Mouse (Mus musculus): ENCODE measurements around the gene Ttc23. TPM values are rescaled to one million over a fixed set of nuclear protein-coding genes. Genes with fewer than 3 reads are reported as not detected.

Ttc23 gene
- polyA plus RNA-seq, 2 experiments, result 3.0 to 3.7 TPM

DNA sequence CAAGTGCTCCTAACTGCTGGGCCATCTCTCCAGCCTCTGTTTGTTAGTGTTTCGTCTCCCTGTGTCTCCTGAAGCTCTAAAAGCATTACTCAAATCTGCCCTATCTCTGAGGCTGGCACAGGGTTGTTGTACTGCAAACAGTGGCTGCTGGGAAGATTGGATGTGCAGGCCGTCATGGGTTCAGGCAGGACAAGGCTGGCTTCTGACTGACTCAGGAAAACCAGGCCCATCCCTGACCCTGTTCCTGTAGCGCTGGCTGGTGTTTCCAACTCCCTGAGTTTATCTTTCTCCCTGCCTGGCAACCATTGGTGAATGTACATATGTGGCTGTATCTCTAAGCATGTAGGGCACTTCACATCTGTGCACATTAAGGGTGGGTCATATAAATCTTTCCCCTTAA lies 70.3 kb downstream of the Ttc23 start:
- Histone ChIP-seq H3K9ac (replicated peaks) (no peak overlapping the region), H3K9me3 (ENCODE audit: control insufficient read depth, low read length) (no peaks in the 10 kb centered on the region), H3K27ac (no peak overlapping the region), H3K27me3 (ENCODE audit: control insufficient read depth, insufficient read depth, low read length) (no peaks in the 10 kb centered on the region), H3K4me1 (replicated peaks; ENCODE audit: control insufficient read depth in 2 of 2, insufficient read depth in 2 of 2, low read length in 1 of 2) (no peaks in the 10 kb centered on the region), H3K4me3 (ENCODE audit: insufficient read depth in 1 of 2, low read depth in 2 of 2, low read length in 2 of 2) (no peak overlapping the region), H3K4me2 (ENCODE audit: low read depth) (no peak overlapping the region), H3K36me3 (replicated peaks; ENCODE audit: control insufficient read depth, insufficient read depth, low read depth) (no peaks in the 10 kb centered on the region)
- no peak for DNase-seq (ENCODE audit: low read depth in 3 of 3, low spot score in 3 of 3)
- 67% methylated on average over 3 of the region's 3 CpGs for WGBS (ENCODE audit: insufficient replicate concordance)
- TF ChIP-seq EP300 (IDR thresholded peaks at IDR 0.05; ENCODE audit: low read depth) (no peak), CTCF (IDR thresholded peaks at IDR 0.05; ENCODE audit: low read depth) (no peak)
- no peak for ATAC-seq (ENCODE audit: insufficient read depth)

DNA sequence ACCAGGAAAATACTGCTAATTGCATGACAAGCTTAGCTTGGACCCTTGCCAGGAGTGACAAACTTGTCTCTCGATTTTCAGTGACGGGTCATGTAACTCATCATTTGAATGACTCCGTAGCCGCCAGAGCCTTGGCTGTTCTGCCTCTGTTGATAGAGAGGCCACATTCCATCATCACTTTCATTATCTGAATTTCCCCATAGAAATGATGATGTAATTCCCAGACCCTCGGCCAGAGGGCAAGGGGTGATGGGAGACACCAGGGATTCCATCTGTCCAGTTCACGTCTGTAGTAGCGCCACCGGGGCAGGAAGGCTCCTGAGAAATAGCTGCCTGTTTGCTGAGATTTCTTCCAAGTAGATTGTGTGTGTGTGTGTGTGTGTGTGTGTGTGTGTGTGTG lies 71.6 kb downstream of the Ttc23 start:
- DNase-seq (ENCODE audit: low read depth in 3 of 3, low spot score in 3 of 3), result no peak

DNA sequence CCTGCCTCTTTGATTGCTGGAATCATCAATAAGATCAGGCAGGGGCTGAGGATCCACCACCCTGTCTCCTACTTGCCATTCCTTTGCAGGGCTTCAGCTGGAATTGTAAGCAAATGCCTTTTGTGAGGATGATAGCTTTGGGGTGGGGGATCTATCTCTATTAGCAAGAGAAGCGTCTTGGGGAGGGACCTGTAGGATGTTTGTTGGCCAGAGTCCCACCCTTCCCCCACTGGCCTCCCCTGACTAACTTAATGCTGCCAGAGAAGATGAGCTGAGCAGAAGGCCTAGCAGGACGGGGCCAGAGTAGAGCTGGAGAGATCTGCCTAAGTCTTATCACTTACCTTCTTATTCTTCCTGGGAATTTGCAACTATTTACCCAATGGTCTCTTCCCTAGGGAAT lies 75.0 kb downstream of the Ttc23 start:
- DNase-seq (ENCODE audit: low read depth in 3 of 3, low spot score in 3 of 3), result no peak
- WGBS (ENCODE audit: insufficient replicate concordance), result 39% methylated on average over 2 of the region's 2 CpGs
- TF ChIP-seq CTCF (IDR thresholded peaks at IDR 0.05; ENCODE audit: low read depth), result no peak
- TF ChIP-seq EP300 (IDR thresholded peaks at IDR 0.05; ENCODE audit: low read depth), result no peak

More for the DNA sequence above, 71.6 kb downstream of the Ttc23 start:
- no peaks in the 10 kb centered on the region for H3K9me3 ChIP-seq (ENCODE audit: control insufficient read depth, low read length)
- no peak overlapping the region for H3K4me3 ChIP-seq (ENCODE audit: insufficient read depth in 1 of 2, low read depth in 2 of 2, low read length in 2 of 2)
- H3K4me2 ChIP-seq (ENCODE audit: low read depth), result no peak overlapping the region
- H3K9ac ChIP-seq (replicated peaks), result no peak overlapping the region
- no peaks in the 10 kb centered on the region for H3K36me3 ChIP-seq (replicated peaks; ENCODE audit: control insufficient read depth, insufficient read depth, low read depth)
- H3K27ac ChIP-seq, result no peak overlapping the region
- TF ChIP-seq CTCF (IDR thresholded peaks at IDR 0.05; ENCODE audit: low read depth) (no peak), EP300 (IDR thresholded peaks at IDR 0.05; ENCODE audit: low read depth) (no peak)
- ATAC-seq (ENCODE audit: insufficient read depth), result no peak
- H3K4me1 ChIP-seq (replicated peaks; ENCODE audit: control insufficient read depth in 2 of 2, insufficient read depth in 2 of 2, low read length in 1 of 2), result no peaks in the 10 kb centered on the region
- WGBS (ENCODE audit: insufficient replicate concordance), result 75% methylated on average over 8 of the region's 8 CpGs
- no peaks in the 10 kb centered on the region for H3K27me3 ChIP-seq (ENCODE audit: control insufficient read depth, insufficient read depth, low read length)

GRCm38 (mm10) chr7:67724536-67724935 lies 77.3 kb downstream of the Ttc23 start:
- TF ChIP-seq EP300 (IDR thresholded peaks at IDR 0.05; ENCODE audit: low read depth) (no peak), CTCF (IDR thresholded peaks at IDR 0.05; ENCODE audit: low read depth) (no peak)
- DNase-seq (ENCODE audit: low read depth in 3 of 3, low spot score in 3 of 3) (no peak), ATAC-seq (ENCODE audit: insufficient read depth) (no peak)
- Histone ChIP-seq H3K27ac (no peak overlapping the region), H3K4me1 (replicated peaks; ENCODE audit: control insufficient read depth in 2 of 2, insufficient read depth in 2 of 2, low read length in 1 of 2) (no peaks in the 10 kb centered on the region), H3K9me3 (ENCODE audit: control insufficient read depth, low read length) (no peaks in the 10 kb centered on the region), H3K27me3 (ENCODE audit: control insufficient read depth, insufficient read depth, low read length) (no peaks in the 10 kb centered on the region), H3K4me3 (ENCODE audit: insufficient read depth in 1 of 2, low read depth in 2 of 2, low read length in 2 of 2) (no peak overlapping the region), H3K4me2 (ENCODE audit: low read depth) (no peak overlapping the region), H3K9ac (replicated peaks) (no peak overlapping the region), H3K36me3 (replicated peaks; ENCODE audit: control insufficient read depth, insufficient read depth, low read depth) (no peaks in the 10 kb centered on the region)
- 61% methylated on average over 4 of the region's 4 CpGs for WGBS (ENCODE audit: insufficient replicate concordance)

More for the DNA sequence above, 75.0 kb downstream of the Ttc23 start:
- no peaks in the 10 kb centered on the region for H3K4me1 ChIP-seq (replicated peaks; ENCODE audit: control insufficient read depth in 2 of 2, insufficient read depth in 2 of 2, low read length in 1 of 2)
- H3K9ac ChIP-seq (replicated peaks), result no peak overlapping the region
- H3K27ac ChIP-seq, result no peak overlapping the region
- H3K36me3 ChIP-seq (replicated peaks; ENCODE audit: control insufficient read depth, insufficient read depth, low read depth), result no peaks in the 10 kb centered on the region
- H3K27me3 ChIP-seq (ENCODE audit: control insufficient read depth, insufficient read depth, low read length), result no peaks in the 10 kb centered on the region
- H3K4me3 ChIP-seq (ENCODE audit: insufficient read depth in 1 of 2, low read depth in 2 of 2, low read length in 2 of 2), result no peak overlapping the region
- H3K9me3 ChIP-seq (ENCODE audit: control insufficient read depth, low read length), result no peaks in the 10 kb centered on the region
- no peak overlapping the region for H3K4me2 ChIP-seq (ENCODE audit: low read depth)
- ATAC-seq (ENCODE audit: insufficient read depth), result no peak

GRCm38 (mm10) chr7:67725016-67725415 lies 77.8 kb downstream of the Ttc23 start:
- Histone ChIP-seq H3K27ac (no peak overlapping the region), H3K4me2 (ENCODE audit: low read depth) (no peak overlapping the region), H3K36me3 (replicated peaks; ENCODE audit: control insufficient read depth, insufficient read depth, low read depth) (no peaks in the 10 kb centered on the region), H3K4me1 (replicated peaks; ENCODE audit: control insufficient read depth in 2 of 2, insufficient read depth in 2 of 2, low read length in 1 of 2) (no peaks in the 10 kb centered on the region), H3K9ac (replicated peaks) (no peak overlapping the region), H3K9me3 (ENCODE audit: control insufficient read depth, low read length) (no peaks in the 10 kb centered on the region), H3K4me3 (ENCODE audit: insufficient read depth in 1 of 2, low read depth in 2 of 2, low read length in 2 of 2) (no peak overlapping the region), H3K27me3 (ENCODE audit: control insufficient read depth, insufficient read depth, low read length) (no peaks in the 10 kb centered on the region)
- DNase-seq (ENCODE audit: low read depth in 3 of 3, low spot score in 3 of 3), result no peak
- 73% methylated on average over 9 of the region's 9 CpGs for WGBS (ENCODE audit: insufficient replicate concordance)
- TF ChIP-seq CTCF (IDR thresholded peaks at IDR 0.05; ENCODE audit: low read depth), result no peak
- no peak for TF ChIP-seq EP300 (IDR thresholded peaks at IDR 0.05; ENCODE audit: low read depth)
- ATAC-seq (ENCODE audit: insufficient read depth), result no peak

All from liver, embryonic 14.5 days (tissue).